Mouse (Mus musculus) cortical plate, adult 2 months (tissue): Measurements from ENCODE around the gene Asb16.

Experiments
- CTCF ChIP-seq: fragments of 200-500 bp; IDR thresholded peaks from 2 replicates; pipeline ENCODE4 v1.5.1; 2011; ENCODE audit warnings: mild to moderate bottlenecking, control low read depth, low read length; ENCODE audit not compliant: insufficient read depth; ENCODE audit errors: extremely low read depth
- POLR2A ChIP-seq: fragments of 200-500 bp; IDR thresholded peaks from 2 replicates; pipeline ENCODE4 v1.6.1; 2011; ENCODE audit warnings: mild to moderate bottlenecking, low read length, control low read depth; ENCODE audit not compliant: insufficient read depth; ENCODE audit errors: extremely low read depth

DNA sequence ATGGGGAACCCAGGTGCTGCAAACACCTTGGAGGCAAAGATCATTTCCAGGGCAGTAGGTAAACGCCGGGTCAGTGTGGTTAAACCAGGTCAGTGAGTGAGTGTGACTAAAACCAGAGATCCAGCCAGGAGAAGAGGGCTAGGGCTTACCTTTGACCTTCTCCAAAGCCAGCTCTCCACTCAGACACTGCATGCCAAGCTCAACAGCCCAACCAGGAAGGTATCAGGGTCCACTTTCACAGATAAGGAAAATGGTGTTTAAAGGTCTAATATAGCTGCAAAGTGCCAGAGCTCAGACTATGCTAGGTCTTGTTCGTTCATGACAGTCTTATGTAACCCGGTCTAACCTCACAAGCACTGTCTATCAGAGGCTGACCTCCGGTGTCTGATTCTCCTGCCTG, 27.3 kb upstream of the Asb16 start:
- no peak for TF ChIP-seq CTCF
- no peak for TF ChIP-seq POLR2A
